Mouse (Mus musculus): ENCODE measurements around the gene 1700019N19Rik.

The 1700019N19Rik gene

GRCm38 (mm10) chr19:58815179-58815922, 21.1 kb upstream of the 1700019N19Rik start:
- CTCF ChIA-PET = no interaction called here

GRCm38 (mm10) chr19:58810536-58810935, 16.3 kb upstream of the 1700019N19Rik start:
- POLR2A ChIA-PET = interaction anchor here in 1 of 4 experiments (0.5 to 2.3 kb wide), 2 partner anchors 30 to 50 kb away, joined by 3 to 6 read pairs; no protein-coding TSS in a partner anchor
- CTCF ChIA-PET = interaction anchor here (0.7 to 6.2 kb wide), 4 partner anchors 48 to 94 kb away, joined by 3 to 51 read pairs (median 8); no protein-coding TSS in a partner anchor

More at GRCm38 (mm10) chr19:58815179-58815922, 21.1 kb upstream of the 1700019N19Rik start:
- POLR2A ChIA-PET = no interaction called here

DNA sequence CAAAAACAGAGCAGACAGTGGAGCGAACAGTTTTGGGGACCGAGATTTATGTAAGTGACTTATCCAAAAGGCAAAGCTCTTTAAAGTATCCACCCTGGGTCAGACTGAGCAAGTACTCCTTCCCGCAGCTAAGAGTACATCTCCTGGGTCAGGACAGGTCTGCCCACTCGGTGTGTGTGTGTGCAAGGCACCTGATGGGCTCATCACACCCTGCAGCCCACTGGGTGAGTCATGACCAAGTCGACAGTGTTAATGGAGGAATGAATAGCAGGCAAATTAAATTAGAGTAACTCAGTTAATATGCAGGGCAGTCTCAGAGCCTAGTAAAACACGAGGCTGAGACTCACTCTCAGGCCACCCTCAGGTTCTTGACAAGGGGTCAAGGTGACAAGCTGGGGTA, 14.6 kb upstream of the 1700019N19Rik start:
- ChIA-PET CTCF (interaction anchor here (0.6 to 6.2 kb wide), 10 partner anchors 10 to 387 kb away, joined by 3 to 57 read pairs (median 8); no protein-coding TSS in a partner anchor), POLR2A (interaction anchor here in 2 of 4 experiments (2.0 to 2.3 kb wide), 2 partner anchors 10 to 52 kb away, joined by 6 to 8 read pairs; no protein-coding TSS in a partner anchor)

DNA sequence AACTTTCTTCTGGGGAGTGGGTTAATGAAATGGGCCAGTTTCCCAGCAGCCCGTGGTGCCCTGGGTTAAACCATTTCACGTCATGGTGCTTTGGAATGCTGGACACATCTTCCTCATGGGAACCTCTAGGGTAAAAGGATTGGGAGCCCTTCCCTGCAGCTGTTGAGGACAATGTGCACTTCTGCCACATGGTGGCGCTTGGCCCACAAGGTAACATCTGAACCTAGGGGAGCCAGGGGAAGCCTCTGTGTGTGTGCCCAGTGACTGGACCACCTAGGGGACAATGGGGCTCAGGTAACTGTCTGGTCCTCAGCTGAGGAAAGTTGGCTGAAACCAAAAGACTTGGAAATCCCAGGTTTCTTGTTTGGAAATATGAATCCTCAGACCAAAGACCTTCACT, 12.1 kb upstream of the 1700019N19Rik start:
- POLR2A ChIA-PET = no interaction called here

GRCm38 (mm10) chr19:58805191-58805779, 11.0 kb upstream of the 1700019N19Rik start:
- ChIA-PET POLR2A (no interaction called here), CTCF (interaction anchor here (1.1 to 6.2 kb wide), 11 partner anchors 11 to 393 kb away, joined by 3 to 57 read pairs (median 5); partner anchors contain the start of genes Eno4 (in 1 of the 4) and Hspa12a (in 1 of the 4))

More for the DNA sequence above, 12.1 kb upstream of the 1700019N19Rik start:
- CTCF ChIA-PET = interaction anchor here (0.5 to 6.2 kb wide), 19 partner anchors 12 to 509 kb away, joined by 3 to 57 read pairs (median 4); partner anchors contain the start of genes Eno4 (in 1 of the 4) and Hspa12a (in 1 of the 4)

- CTCF ChIA-PET = interaction anchor here in 1 of 4 experiments (0.9 to 1.0 kb wide), 2 partner anchors 11 to 12 kb away, joined by 3 to 4 read pairs; no protein-coding TSS in a partner anchor
- POLR2A ChIA-PET = interaction anchor here in 1 of 4 experiments (0.6 kb wide), 1 partner anchor 305 kb away, joined by 4 read pairs; no protein-coding TSS in a partner anchor
Observed at GRCm38 (mm10) chr19:58795114-58795669, 931 bp upstream of the 1700019N19Rik start.

DNA sequence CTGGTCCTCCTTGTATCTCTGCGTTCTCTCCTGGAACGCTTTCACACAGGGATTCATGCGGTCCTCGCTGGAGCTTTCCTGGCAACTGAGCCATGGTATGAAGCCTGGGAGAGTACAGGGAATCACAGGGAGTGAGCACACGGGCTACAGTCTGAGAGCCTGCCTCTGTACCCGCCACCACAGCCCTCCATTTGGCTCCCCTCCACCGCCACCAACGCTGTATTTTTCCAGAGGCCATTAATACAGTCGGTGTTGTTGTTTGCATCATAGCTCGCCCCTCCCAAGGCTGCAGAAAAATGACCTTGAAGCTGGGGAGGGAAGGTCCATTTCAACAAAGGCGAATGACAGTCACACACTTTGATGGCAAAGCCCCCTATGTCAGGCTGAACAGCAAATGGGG, 5.1 kb downstream of the 1700019N19Rik start:
- ChIA-PET POLR2A (interaction anchor here in 1 of 4 experiments (0.6 kb wide), 1 partner anchor 366 kb away, joined by 3 read pairs; no protein-coding TSS in a partner anchor), CTCF (no interaction called here)

DNA sequence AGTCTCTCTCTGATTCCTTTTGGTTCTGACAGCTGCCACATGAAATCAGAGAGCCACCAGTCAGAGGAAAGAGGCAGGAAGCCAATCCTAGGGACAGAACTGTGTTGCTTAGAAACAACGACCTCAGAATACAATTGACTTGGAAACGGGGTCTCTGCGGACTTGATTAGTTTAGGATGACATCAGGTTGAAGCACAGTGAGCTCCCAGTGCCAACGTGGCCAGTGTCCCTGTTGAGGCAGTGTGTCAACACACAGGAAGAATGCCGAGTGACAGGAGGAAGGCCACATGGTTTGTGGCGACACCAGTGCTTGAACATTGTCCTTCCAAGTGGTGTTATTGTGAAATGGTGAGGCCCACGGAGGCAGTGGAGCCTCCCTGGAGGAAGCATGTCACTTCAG, 10.3 kb downstream of the 1700019N19Rik start:
- ChIA-PET POLR2A (no interaction called here), CTCF (no interaction called here)

GRCm38 (mm10) chr19:58781566-58781965, 12.7 kb downstream of the 1700019N19Rik start:
- CTCF ChIA-PET = interaction anchor here in 1 of 4 experiments (1.3 to 1.7 kb wide), 2 partner anchors 25 to 123 kb away, joined by 3 to 4 read pairs; no protein-coding TSS in a partner anchor
- POLR2A ChIA-PET = no interaction called here

- ChIA-PET CTCF (interaction anchor here in 1 of 4 experiments (0.8 kb wide), 1 partner anchor 14 kb away, joined by 3 read pairs; no protein-coding TSS in a partner anchor), POLR2A (no interaction called here)
Observed at GRCm38 (mm10) chr19:58776461-58776860, 17.8 kb downstream of the 1700019N19Rik start.

- POLR2A ChIA-PET = no interaction called here
- CTCF ChIA-PET = no interaction called here
Observed at GRCm38 (mm10) chr19:58767329-58767728, 26.9 kb downstream of the 1700019N19Rik start.

- CTCF ChIA-PET = interaction anchor here (0.5 to 4.1 kb wide), 43 partner anchors 10 to 1906 kb away, joined by 3 to 76 read pairs (median 4); no protein-coding TSS in a partner anchor
- POLR2A ChIA-PET = interaction anchor here in 2 of 4 experiments (0.6 to 1.7 kb wide), 4 partner anchors 12 to 180 kb away, joined by 3 to 8 read pairs (median 3); partner anchors contain the start of genes Eno4 (in 1 of the 2) and Hspa12a (in 1 of the 2)
Observed at GRCm38 (mm10) chr19:58762848-58763541, 31.3 kb downstream of the 1700019N19Rik start.

DNA sequence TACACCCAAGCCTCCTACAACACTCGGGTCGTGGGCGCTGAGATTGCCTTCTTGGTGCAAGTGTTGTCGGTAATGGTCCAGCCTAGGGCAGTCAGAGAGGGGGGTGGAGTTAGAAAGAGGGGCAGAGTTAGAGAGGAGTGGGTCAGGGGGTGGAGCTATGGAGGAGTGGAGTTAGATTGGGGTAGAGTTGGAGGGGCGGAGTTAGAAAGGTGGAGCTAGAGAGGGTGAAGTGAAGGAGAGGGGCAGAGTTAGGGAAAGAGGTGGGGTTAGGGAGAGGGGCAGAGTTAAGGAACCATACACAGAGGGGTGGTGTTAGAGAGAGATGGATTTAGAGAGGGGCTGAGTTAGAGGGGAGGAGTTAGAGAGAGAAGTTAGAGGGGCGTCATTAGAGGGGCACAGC, 31.9 kb downstream of the 1700019N19Rik start:
- CTCF ChIA-PET = interaction anchor here (0.5 to 4.1 kb wide), 40 partner anchors 9 to 1928 kb away, joined by 3 to 76 read pairs (median 4); no protein-coding TSS in a partner anchor

GRCm38 (mm10) chr19:58759423-58759822, 34.8 kb downstream of the 1700019N19Rik start, which contains the start of gene Pnliprp2:
Gene Pnliprp2, plus strand, starts transcription at chr19:58759719.
- CTCF ChIA-PET = interaction anchor here in 1 of 4 experiments (0.6 kb wide), 1 partner anchor 153 kb away, joined by 3 read pairs; no protein-coding TSS in a partner anchor
- POLR2A ChIA-PET = no interaction called here

More for the DNA sequence above, 31.9 kb downstream of the 1700019N19Rik start:
- POLR2A ChIA-PET = interaction anchor here in 2 of 4 experiments (0.6 to 1.7 kb wide), 3 partner anchors 12 to 181 kb away, joined by 3 to 8 read pairs (median 3); partner anchors contain the start of genes Eno4 (in 1 of the 2) and Hspa12a (in 1 of the 2)

DNA sequence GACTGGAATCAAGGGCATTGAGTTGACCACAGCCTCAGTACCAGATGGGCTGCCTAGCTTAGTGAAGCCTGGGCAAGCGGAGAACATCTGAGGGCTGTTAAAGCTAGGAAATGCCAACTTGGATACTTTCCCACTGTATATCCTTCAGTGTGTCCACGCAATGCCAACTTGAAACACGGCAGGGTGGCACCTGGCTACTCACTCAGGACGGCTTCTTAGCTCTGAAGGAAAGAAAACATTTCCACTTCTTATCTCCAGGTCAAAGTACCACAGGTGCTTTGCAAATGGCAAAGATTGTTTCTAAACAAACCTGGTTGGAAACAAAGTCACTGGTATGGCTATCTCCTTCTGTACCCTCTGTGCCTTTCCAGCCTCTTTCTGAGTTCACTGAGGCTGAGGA, 35.4 kb downstream of the 1700019N19Rik start:
- POLR2A ChIA-PET = no interaction called here
- CTCF ChIA-PET = no interaction called here

GRCm38 (mm10) chr19:58751504-58751903, 42.8 kb downstream of the 1700019N19Rik start:
- ChIA-PET CTCF (interaction anchor here in 2 of 4 experiments (0.7 to 1.1 kb wide), 2 partner anchors 11 to 488 kb away, joined by 3 to 5 read pairs; no protein-coding TSS in a partner anchor), POLR2A (no interaction called here)

DNA sequence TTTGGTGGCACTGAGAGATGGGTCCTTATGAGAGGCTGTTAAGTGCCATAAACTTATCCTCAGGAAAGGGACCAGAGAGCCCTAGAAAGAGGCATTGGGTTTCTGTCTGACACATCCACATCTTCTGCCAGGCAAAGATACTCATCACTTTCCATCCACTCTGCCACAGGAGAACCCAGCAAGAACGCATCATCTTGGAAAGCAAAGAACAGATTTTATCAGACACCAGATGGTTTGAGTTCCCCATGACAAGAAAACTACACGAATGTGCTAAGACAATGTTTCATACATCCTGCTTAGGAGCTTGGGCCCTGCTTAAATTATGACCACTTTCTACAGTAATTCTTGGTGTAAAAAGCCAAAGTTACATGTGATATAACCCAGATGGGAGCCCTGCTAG, 43.4 kb downstream of the 1700019N19Rik start:
- CTCF ChIA-PET = no interaction called here
- POLR2A ChIA-PET = no interaction called here

GRCm38 (mm10) chr19:58747498-58748000, 46.7 kb downstream of the 1700019N19Rik start:
- ChIA-PET POLR2A (interaction anchor here in 1 of 4 experiments (0.7 kb wide), 1 partner anchor 472 kb away, joined by 3 read pairs; no protein-coding TSS in a partner anchor), CTCF (no interaction called here)

All from embryonic stem cell, embryonic (primary cell).